Mouse (Mus musculus): ENCODE measurements around the gene Stmn1.

The Stmn1 gene

DNA sequence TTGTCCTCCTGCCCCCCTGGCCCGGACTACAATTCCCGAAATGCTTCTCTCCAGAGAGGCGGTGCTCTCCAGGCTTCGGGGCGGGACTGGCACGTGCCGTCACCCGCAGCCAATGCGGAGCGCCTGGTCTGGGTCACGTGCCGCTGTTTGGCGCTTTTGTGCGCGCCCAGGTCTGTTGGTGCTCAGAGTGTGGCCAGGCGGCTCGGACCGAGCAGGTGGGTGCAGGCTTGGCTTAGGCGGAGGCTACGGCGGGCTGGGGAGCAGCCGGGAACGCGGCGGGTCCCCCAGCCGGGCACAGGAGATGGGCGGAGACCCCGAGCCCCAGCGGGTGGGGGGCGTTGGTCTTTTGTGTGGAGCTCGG, at the start of gene Stmn1:
Stmn1 (plus strand) TSS at position 106 of the 361 bp plus-strand sequence.
- DNase-seq (ENCODE audit: low spot score) = peak; percentile 83

DNA sequence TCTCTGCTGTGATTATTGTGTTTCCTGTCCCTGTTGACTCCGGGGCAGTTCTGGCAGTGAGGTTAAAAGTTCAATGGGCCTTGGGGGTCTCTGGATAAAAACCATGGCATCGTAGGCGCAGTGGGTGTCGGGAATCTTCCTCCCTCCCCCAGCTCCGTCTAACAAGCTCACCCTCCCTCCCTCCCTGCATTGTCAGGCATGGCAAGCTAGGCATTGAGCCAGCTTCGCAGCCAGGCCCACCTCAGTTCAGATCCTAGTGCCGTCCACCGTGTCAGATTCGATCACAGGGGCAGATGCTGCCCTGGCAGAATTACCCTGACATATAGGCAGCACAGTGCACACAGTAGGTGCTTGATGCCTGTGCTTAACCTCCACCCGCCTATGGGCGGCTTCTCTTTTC, 46.1 kb upstream of the Stmn1 start:
- no peak for DNase-seq (ENCODE audit: low spot score)

DNA sequence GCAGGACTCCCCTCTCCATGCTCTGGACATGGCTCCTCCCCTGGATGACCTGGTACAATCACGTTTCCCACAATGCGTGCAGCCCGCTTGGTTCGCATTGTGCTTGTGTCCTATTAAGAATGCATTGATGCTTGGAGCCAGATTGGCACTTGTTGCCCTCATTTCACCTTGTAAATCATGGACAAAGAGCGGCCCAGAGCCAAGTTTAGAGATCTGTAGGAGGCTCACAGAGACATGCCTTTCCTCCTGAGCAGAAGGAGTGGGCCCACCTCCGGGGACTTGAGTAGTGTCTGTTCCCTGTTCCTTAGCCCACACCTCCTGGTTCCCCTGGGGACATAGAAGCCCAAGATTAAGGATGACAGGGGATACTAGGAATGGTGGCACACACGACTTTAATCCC, 44.2 kb upstream of the Stmn1 start:
- no peak for DNase-seq (ENCODE audit: low spot score)

DNA sequence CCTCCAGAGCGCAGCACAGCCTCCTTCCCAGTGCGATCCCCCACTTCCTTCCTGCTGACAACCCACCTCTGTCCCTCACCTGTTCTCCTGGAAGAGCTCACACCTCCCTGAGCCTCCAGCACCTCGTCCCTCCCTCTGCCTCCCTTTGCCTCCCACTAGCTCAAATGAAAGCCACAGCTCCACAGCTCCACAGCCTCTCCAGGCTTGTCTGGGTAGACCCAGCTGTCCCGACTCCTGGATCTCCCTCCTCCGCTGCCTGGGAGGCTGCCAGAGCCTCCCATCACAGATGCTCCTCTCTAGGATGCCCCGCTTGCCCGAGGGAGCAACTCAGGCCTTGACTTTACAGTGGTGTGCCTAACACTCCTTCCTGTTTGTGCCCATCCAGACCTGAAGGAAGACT, 43.0 kb upstream of the Stmn1 start:
- DNase-seq (ENCODE audit: low spot score) = no peak

DNA sequence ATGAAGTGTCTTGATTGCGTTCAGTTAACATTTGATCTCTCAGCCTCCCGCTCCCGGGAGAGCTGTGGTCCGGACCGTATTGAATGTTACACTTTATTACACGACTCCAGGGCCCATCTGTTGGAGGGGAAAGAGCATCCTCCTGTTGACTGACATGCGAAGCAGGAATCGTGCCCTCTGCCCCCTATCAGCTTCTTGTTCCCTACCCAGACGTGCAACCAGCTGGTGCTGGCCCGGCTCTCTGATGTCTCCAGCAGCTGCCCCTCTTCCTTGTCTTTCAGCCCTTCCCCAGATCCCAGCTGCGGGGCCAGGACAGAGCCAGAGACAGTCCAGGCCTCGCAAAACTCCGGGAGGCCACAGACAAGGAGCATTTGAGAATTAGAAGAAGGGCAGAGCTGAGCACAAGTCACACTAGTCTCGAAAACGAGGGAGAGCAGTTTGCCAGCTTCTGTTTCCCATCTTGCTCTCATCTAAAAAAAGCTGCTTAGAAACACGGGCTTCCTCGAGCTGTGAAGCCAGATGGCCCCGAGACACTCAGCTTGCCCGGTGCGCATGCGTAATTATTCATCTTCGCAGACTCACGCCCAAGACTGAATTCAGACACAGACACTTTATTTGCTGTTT, 37.6 kb upstream of the Stmn1 start:
- DNase-seq (ENCODE audit: low spot score) = no peak

DNA sequence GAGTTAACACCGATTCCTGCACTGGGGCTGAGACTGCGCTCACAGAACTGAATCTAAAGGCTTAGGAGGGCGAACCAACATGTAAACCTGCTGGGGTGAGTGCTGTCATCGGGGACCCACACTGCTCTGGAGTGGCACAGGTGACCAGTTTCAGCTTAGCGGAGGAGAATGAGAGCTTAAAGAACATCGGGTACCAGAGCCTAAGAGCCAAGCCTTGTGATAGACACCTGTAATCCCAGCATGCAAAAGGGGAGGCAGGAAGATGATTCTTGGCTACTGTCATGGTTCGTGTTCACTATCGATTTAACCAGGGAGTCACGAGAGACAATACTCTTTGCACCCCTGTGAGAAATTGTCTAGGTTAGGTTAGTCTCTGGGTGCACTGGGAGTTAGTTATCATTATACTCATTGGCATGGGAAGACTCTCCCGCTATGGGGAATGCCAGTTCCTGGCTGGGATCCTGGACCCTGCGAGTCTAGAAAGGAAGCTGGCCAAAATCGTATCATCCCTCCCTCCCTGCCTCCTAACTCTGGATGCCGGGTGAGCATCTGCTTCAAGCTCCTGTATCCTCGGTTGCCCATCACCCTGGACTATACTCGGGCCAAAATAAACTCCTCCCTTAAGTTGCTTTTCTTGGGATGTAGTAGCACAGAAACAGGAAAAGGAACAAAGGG, 35.3 kb upstream of the Stmn1 start:
- DNase-seq (ENCODE audit: low spot score) = no peak

DNA sequence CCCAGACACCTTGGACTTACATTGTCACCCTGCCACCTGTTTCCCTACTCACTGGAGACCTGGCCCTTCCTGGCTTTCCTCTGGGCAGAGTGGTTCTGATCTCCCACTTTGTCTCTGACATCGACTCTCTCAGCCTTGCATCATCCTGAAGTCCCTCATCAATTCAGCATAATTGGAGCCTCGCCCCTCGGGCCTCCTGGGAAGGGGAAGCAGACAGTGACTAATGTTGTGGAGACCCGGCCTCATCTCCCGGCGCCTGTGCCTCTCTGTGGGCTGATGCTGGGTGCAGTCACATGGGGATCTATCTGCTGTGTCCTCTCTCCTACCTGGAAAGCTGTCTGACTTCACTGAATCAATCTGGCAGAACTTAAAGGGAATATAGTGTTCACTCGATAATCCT, 31.9 kb upstream of the Stmn1 start:
- no peak for DNase-seq (ENCODE audit: low spot score)

DNA sequence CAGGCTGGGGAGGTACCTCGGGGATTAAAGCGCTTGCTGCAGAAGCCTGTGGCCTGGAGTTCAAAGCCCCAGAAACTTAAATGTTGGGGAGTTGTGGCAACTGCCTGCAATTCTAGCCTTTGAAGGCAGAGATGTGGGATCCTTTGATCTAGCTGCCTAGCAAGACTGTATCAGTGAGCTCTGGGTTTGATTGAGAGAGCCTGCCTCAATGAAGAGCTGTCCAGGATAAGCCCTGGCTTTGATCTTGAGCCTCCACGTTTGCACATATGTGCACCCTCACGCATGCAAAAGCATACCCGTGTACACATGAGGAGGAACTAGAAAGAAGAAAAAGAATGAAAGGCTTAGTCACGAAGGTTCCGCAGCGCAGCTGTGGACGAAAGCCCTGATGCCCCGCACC, 31.5 kb upstream of the Stmn1 start:
- DNase-seq (ENCODE audit: low spot score) = no peak

DNA sequence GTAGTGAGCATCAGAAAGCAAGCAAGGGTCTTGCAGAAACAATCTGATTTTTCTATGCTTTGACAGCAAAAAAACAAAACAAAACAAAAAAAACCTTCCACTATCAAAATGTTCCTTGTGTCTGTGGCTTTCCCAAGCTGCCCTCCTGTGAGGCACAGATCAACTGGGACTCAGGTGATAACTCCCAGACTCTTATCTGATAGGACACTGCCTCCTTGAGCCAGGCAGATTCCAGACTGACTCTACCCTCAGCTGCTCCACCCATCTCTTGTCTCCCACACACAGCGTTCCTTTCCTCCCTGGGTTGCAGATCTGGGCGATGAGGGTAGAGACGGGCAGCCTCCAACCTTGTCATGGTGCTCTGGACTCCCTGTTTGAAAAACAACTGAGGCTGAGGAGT, 29.0 kb upstream of the Stmn1 start:
- DNase-seq (ENCODE audit: low spot score) = no peak

DNA sequence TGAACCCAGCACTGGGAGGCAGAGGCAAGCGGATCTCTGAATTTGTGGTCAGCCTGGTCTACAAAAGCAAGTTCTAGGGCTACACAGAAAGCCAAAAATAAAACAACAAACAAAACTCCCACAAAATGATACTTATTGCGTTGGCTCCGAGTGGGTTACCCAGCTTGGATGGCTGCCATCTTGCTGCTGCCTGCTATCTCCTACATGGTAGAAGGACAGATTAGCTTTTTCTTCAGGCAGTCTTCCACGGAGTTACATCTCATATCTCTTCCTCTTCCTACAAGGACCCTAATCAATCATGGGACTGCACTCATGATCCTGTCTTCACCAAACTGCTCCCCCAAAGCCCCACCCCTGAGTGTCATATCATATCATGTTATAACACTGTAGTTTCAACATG, 28.2 kb upstream of the Stmn1 start:
- no peak for DNase-seq (ENCODE audit: low spot score)

DNA sequence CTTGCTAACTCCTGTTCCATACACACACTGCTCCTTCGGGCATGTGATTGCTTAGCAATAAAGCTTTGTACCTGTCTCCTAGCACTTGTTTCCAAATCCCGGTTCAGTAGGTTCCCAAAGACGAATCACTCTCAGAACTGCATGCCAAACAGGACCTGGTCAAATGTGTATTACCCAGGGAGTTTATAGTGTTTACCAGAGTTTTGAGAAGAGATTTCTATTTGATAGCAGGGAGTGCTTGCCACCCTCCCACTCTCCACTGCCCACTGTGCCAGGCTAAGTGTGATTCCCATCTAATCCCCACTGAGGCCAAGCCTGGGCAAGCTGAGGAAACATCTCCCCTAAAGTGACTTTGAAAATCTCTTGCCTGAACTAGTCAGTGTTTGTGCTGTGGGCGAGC, 25.9 kb upstream of the Stmn1 start:
- DNase-seq (ENCODE audit: low spot score) = no peak

DNA sequence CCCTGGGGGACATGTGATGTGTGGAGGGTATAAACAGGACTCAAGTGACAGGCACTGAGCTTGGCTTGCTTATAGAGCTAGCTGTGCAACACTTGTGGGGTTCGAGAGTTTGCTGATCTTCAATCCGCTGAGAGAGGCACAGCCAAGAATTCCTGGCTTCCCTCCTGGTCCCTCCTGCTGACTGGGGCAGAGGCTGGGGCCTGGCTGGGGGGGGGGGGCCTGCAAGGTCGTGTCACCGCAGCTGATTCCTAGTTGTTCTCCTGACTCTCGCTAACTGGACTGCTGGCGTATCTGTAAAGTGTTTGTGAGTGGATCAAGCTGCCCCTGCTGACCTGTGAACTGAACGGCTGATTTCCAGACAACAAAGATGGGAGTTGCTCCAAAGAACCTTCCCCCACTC, 24.5 kb upstream of the Stmn1 start:
- DNase-seq (ENCODE audit: low spot score) = no peak

DNA sequence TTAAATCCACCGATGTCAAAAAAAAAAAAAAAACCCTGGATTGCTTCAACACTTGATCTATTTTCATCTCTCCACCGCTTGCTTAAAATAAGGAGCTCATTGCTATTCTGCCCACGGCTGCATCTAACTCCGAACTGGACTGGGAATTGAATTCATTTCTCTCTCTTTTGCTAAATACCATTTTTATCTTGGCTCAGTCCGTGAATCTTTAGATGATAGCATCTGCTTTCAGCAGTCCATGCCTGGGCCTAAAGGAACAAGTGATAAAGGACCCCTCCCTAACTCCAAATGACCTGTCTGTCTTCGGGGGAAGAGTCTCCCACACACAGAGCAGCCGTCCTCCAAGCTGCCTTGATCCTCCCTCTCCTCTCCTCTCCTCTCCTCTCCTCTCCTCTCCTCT, 23.2 kb upstream of the Stmn1 start:
- no peak for DNase-seq (ENCODE audit: low spot score)

DNA sequence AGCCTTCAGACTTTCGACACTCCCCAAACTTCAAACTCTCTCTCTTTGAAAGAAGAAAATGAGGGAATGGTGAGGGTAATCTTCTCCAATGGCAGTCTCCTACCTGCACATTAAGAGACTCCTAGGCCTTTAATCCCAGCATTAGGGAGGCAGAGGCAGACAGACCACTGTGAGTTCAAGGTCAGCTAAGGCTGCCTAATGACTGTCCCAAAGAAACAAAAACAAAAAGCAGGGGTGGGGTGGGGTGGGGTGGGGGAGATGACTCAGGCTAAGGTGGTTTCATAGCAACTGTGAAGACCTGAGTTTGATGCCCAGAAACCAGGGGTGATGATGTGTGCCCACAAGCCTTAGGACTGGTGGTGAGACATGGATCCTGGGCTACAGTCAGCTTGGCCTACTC, 22.6 kb upstream of the Stmn1 start:
- no peak for DNase-seq (ENCODE audit: low spot score)

DNA sequence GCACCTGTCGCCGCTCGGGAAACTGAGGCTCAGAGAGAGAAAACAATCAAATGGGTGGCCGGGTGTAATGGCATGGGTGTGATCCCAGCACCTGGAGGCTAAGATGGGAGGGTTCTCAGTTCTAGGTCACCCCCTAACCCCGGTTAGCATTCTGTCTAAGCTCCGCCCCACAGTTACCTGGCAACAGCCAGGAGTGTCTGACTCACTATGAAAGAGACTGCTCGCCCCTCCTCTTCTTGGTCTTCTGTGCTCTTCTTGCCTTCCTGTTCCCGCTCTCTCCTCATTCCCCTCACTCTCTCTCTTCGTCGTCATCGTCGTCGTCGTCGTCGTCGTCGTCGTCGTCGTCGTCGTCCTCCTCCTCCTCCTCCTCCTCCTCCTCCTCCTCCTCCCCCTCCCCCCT, 20.2 kb upstream of the Stmn1 start:
- no peak for DNase-seq (ENCODE audit: low spot score)

DNA sequence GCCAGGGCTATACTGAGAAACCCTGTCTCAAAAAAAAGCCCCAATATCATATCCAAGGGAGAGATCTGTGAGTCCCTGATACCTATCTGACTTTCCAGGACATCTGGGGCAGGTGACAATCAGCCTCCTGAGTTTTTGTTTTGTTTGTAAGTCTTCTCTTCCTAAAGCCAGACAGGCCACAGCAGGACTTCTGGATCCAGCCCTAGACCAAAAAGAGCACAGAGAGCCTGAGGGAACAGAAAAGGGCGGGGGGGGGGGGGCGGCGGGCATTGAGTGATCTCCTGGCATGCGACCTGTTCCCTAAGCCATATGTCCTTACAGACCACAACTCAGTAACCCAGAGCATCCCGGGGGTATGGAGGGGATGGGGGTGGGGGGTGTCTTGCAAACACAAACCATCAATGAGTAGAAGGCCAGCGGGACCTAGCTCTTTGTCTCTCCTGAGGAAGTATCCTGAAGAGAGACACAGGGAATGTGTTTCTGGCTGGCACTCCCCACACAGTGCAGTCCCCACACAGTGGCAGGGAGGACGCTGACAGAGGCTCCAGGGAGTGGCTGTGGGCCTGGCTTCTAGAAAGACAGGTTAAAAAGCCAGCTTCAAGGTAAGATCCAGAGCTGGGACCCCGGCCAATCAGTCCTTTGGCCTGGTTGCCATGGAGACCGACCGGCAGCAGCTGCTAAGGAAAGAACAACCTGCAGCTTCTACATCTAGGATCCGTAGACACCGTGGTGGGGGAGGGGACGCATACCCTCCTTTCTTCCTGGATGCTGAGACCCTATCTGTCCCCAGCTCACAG, 18.3 kb upstream of the Stmn1 start:
- no peak for DNase-seq (ENCODE audit: low spot score)

DNA sequence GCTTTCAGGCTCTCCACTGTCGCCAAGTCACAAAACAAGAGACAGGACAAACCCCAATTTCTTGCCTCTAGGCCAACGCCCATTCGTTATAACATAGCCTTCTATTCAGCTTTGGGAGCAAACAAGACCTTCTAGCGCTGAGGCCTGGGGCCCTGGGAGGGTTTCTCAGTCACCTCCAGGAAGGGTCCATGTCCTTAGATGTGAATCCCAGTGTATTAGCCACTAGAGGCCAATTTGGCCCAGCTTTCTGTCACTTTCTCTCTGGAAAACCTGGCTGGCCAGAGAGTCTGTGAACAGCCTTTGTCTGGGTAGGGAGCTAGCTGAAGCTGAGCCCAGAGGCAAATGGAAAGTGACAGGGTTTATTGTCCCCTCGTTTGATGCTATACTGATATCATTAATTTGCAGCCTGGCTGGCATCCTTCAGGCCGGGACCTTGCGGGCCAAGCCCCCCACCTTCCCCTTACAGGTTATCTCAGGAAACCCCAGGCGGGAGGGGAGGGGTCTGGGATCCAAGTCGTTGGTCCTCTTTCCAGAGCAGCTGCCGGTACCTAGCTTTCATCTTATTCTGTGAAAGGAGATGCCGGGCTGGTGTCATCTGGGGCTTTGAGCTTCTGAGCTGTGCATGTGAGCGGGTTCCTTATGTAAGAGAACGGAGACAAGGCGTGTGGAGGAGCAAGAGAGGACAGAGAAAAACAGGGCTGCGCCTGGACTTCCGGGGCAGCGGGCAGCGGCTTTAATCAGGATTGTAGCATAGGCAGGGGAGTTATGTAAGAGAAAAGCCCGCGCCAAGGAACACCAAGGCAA, 17.5 kb upstream of the Stmn1 start:
- DNase-seq (ENCODE audit: low spot score) = no peak

DNA sequence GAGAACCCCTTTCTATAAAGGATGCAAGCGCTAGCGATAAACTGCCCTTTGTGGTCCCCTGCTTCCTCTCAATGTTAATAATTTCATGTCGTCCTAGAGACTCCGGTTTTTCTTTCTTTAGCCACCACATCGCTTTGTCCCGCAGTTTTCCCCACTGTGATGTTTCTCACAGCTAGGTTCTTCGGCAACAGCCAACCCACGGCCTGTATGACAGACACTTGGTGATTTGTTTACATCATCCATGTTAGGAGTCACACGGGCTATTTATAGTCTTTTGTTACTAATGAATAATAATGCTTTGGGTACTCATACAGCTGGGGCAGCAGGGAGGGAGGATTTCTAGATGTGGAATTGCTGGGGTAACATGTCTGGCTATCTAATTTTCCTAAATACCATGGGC, 16.6 kb upstream of the Stmn1 start:
- DNase-seq (ENCODE audit: low spot score) = no peak

DNA sequence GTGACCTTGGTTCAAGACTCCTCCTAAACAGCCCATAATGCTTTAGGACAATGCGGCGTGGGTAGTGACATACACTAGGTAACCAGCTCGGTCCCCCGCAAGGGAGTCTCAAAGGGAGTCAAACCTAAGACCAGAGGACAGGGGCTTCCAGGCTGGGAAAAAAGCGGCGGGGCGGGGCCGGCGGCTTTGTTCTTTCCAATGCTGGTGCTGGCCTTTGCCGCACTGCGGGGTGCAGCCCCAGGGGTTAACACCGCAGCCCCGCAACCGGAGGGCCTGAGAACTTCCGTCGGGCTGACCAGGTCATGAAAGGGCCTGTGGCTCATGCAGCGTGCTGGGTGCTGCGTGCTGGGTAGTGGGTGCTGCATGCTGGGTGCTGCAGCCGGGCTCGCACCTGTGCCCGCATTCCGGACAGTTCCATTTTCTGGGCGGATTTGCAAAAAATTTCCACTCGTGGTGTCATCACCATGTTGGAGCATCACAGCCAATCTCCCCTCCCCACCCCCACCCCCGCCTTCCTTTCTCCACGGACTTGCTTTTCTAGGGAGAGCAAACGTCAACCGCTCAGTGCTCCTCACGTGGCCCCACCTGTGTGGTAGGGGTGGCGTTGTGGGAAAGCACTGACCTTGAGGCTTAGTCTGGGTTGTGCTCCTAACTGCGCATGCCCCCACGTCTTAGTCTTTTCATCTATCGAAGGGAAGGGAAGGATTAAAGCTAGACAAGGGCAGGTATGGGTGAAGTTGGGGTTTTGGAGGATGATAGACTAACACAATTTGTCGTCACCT, 14.3 kb upstream of the Stmn1 start:
- DNase-seq (ENCODE audit: low spot score) = no peak

DNA sequence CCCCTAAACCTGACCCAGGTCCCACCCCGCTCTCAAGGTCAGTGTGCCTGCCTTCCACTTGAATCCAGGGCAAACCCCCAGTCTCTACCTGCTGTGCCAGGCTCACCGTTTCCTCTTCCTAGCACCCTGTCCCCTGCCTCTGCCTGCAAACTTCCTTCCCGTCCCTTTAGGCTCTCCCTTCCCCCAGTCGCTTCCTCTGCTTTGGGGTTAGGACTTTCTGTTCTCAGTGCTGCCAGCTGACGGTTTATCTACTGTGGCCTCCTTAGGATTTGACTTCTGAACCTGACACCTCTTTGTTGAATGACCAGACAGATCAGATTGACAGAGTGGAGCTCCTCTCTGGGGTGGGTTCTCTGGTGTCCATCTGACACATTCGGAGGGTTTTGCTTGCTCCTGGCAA, 12.8 kb upstream of the Stmn1 start:
- no peak for DNase-seq (ENCODE audit: low spot score)

DNA sequence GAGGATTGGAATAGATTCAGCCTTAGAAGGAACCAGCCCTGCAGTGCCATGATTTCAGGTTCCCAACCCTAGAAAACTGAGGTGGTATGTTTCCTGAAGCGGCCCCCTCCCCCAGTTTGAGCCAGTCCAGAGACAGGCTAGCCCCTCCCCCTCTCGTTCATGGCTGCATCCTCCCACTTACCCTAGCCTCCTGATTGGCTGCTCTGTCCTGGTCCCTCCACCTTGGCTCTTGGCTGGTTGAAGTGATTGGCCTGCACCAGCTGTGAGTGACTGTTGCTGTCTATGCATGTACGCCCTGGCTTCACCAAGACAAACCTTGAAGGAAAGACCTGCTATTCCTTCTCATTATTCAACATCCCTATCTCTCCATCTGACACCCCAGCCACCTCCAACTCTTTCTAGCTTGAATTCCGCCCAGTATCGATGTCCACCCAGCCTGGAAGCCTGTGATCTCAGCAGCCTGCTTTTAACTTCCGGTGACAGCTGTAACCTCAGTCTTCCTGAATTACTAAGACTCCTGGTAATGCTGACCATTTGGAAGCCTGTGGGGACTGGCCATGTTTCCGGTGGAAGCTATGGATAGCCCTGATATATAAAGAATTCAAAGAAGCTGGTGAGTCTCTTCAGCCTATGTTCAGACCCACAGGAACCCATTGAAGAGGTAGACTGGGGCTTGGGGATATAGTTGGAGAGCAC, 10.8 kb upstream of the Stmn1 start:
- no peak for DNase-seq (ENCODE audit: low spot score)
